Mouse (Mus musculus): ENCODE results near the gene Gm11492. TPM values are rescaled to one million over a fixed set of nuclear protein-coding genes. Genes with fewer than 3 reads are reported as not detected.

Gene Gm11492
- total RNA-seq, 1 experiment: 0.27 TPM

- Histone ChIP-seq H3K4me1 (ENCODE audit: control insufficient read depth in 2 of 2, insufficient read depth in 2 of 2, low read length in 2 of 2, poor library complexity in 1 of 2) (0 out of 4 replicates have a peak, but pooled peaks cover 0 to 2% of the 10 kb centered on the region in 2 experiments), H3K9me3 (ENCODE audit: control insufficient read depth, insufficient read depth, low read depth, low read length) (no peaks in the 10 kb centered on the region), H3K36me3 (ENCODE audit: control insufficient read depth, insufficient read depth, low read length, poor library complexity, severe bottlenecking) (peaks cover 25% of the 10 kb centered on the region), H3K9ac (ENCODE audit: insufficient read depth, low read depth, low read length, poor library complexity, severe bottlenecking) (no peak overlapping the region), H3K27ac (ENCODE audit: insufficient read depth, low read depth, low read length, poor library complexity, severe bottlenecking) (no peak overlapping the region), H3K4me3 (ENCODE audit: insufficient read depth in 1 of 2, low read depth in 1 of 2, low read length in 2 of 2, poor library complexity in 1 of 2, severe bottlenecking in 1 of 2) (no peak overlapping the region)
- no peak for TF ChIP-seq HCFC1 (IDR thresholded peaks at IDR 0.05; ENCODE audit: borderline replicate concordance, insufficient read depth, low read length)
- TF ChIP-seq CHD2 (IDR thresholded peaks at IDR 0.05; ENCODE audit: low read depth, low read length): no peak
- TF ChIP-seq ZC3H11A (IDR thresholded peaks at IDR 0.05; ENCODE audit: borderline replicate concordance, low read depth, low read length): no peak
- TF ChIP-seq MAFK (IDR thresholded peaks at IDR 0.05; ENCODE audit: insufficient read depth, low read depth, low read length): no peak
- no peak for TF ChIP-seq ZNF384 (IDR thresholded peaks at IDR 0.05; ENCODE audit: low read depth, low read length)
- DNase-seq (ENCODE audit: low read depth, low spot score): no peak
- in situ Hi-C loops (cut with MboI; ENCODE audit: low sequenced_read_pairs in 2 of 2, unreplicated experiment in 2 of 2): no loop called here
These were observed 49.5 kb downstream of the Gm11492 start for GRCm38 (mm10) chr11:87615952-87616351.

- no peak for TF ChIP-seq MAFK (IDR thresholded peaks at IDR 0.05; ENCODE audit: insufficient read depth, low read depth, low read length)
- no peak for TF ChIP-seq CHD2 (IDR thresholded peaks at IDR 0.05; ENCODE audit: low read depth, low read length)
- no peak for TF ChIP-seq ZNF384 (IDR thresholded peaks at IDR 0.05; ENCODE audit: low read depth, low read length)
- TF ChIP-seq HCFC1 (IDR thresholded peaks at IDR 0.05; ENCODE audit: borderline replicate concordance, insufficient read depth, low read length): no peak
- no peak for TF ChIP-seq ZC3H11A (IDR thresholded peaks at IDR 0.05; ENCODE audit: borderline replicate concordance, low read depth, low read length)
- Histone ChIP-seq H3K9ac (ENCODE audit: insufficient read depth, low read depth, low read length, poor library complexity, severe bottlenecking) (peak within 1 kb of the TSS; percentile 41), H3K36me3 (ENCODE audit: control insufficient read depth, insufficient read depth, low read length, poor library complexity, severe bottlenecking) (peaks cover 16% of the 10 kb centered on the region), H3K27ac (ENCODE audit: insufficient read depth, low read depth, low read length, poor library complexity, severe bottlenecking) (no peak within 1 kb of the TSS), H3K9me3 (ENCODE audit: control insufficient read depth, insufficient read depth, low read depth, low read length) (no peaks in the 10 kb centered on the region), H3K4me3 (ENCODE audit: insufficient read depth in 1 of 2, low read depth in 1 of 2, low read length in 2 of 2, poor library complexity in 1 of 2, severe bottlenecking in 1 of 2) (peak within 1 kb of the TSS; percentile 48 to 61; a peak in 3 of 4 replicates), H3K4me1 (ENCODE audit: control insufficient read depth in 2 of 2, insufficient read depth in 2 of 2, low read length in 2 of 2, poor library complexity in 1 of 2) (0 out of 4 replicates have a peak, but pooled peaks cover 0 to 2% of the 10 kb centered on the region in 2 experiments)
- in situ Hi-C loops (cut with MboI; ENCODE audit: low sequenced_read_pairs in 2 of 2, unreplicated experiment in 2 of 2): no loop called here
- DNase-seq (ENCODE audit: low read depth, low spot score): no peak
These were observed 50.5 kb downstream of the Gm11492 start, which contains the start of gene Hsf5 for GRCm38 (mm10) chr11:87616790-87617474. Gene Hsf5, plus strand, starts transcription at chr11:87617164.

GRCm38 (mm10) chr11:87617606-87618005 lies 51.2 kb downstream of the Gm11492 start:
- Histone ChIP-seq H3K9me3 (ENCODE audit: control insufficient read depth, insufficient read depth, low read depth, low read length) (no peaks in the 10 kb centered on the region), H3K36me3 (ENCODE audit: control insufficient read depth, insufficient read depth, low read length, poor library complexity, severe bottlenecking) (peaks cover 9% of the 10 kb centered on the region), H3K4me3 (ENCODE audit: insufficient read depth in 1 of 2, low read depth in 1 of 2, low read length in 2 of 2, poor library complexity in 1 of 2, severe bottlenecking in 1 of 2) (peak overlapping the region in 1 of 2 experiments; percentile 61; a peak in 3 of 4 replicates), H3K4me1 (ENCODE audit: control insufficient read depth in 2 of 2, insufficient read depth in 2 of 2, low read length in 2 of 2, poor library complexity in 1 of 2) (0 out of 4 replicates have a peak, but pooled peaks cover 0 to 2% of the 10 kb centered on the region in 2 experiments), H3K9ac (ENCODE audit: insufficient read depth, low read depth, low read length, poor library complexity, severe bottlenecking) (peak overlapping the region; percentile 41), H3K27ac (ENCODE audit: insufficient read depth, low read depth, low read length, poor library complexity, severe bottlenecking) (no peak overlapping the region)
- DNase-seq (ENCODE audit: low read depth, low spot score): no peak
- in situ Hi-C loops (cut with MboI; ENCODE audit: low sequenced_read_pairs in 2 of 2, unreplicated experiment in 2 of 2): no loop called here
- no peak for TF ChIP-seq ZNF384 (IDR thresholded peaks at IDR 0.05; ENCODE audit: low read depth, low read length)
- no peak for TF ChIP-seq CHD2 (IDR thresholded peaks at IDR 0.05; ENCODE audit: low read depth, low read length)
- no peak for TF ChIP-seq MAFK (IDR thresholded peaks at IDR 0.05; ENCODE audit: insufficient read depth, low read depth, low read length)
- TF ChIP-seq HCFC1 (IDR thresholded peaks at IDR 0.05; ENCODE audit: borderline replicate concordance, insufficient read depth, low read length): no peak
- TF ChIP-seq ZC3H11A (IDR thresholded peaks at IDR 0.05; ENCODE audit: borderline replicate concordance, low read depth, low read length): no peak

Other genes with a start within 250 kb of the Gm11492 start
- gene Ppm1e, start 207.6 kb upstream of the Gm11492 start, total RNA-seq (2012; rRNA removed): 0.54 and 0.63 TPM in 2 replicates
- 6.7 and 9.9 TPM in 2 replicates for gene Rad51c, start 161.7 kb upstream of the Gm11492 start, total RNA-seq (2012; rRNA removed)
- 10.4 and 11.4 TPM in 2 replicates for gene Tex14, start 161.6 kb upstream of the Gm11492 start, total RNA-seq (2012; rRNA removed)
- 6.1 and 6.6 TPM in 2 replicates for gene Sept4, start 2.2 kb downstream of the Gm11492 start, total RNA-seq (2012; rRNA removed)
- 26.2 and 27.7 TPM in 2 replicates for gene Mtmr4, start 25.5 kb downstream of the Gm11492 start, total RNA-seq (2012; rRNA removed)
- 0.32 and 0.40 TPM in 2 replicates for gene Hsf5, start 50.5 kb downstream of the Gm11492 start, total RNA-seq (2012; rRNA removed)
- 1.1 and 1.2 TPM in 2 replicates for gene Rnf43, start 96.1 kb downstream of the Gm11492 start, total RNA-seq (2012; rRNA removed)
- gene Supt4a, start 170.9 kb downstream of the Gm11492 start, total RNA-seq (2012; rRNA removed): 178 and 220 TPM in 2 replicates
- gene Tspoap1, start 193.9 kb downstream of the Gm11492 start, total RNA-seq (2012; rRNA removed): 1.8 and 5.2 TPM in 2 replicates
- gene Mpo, start 226.9 kb downstream of the Gm11492 start, total RNA-seq (2012; rRNA removed): not detected in 2 replicates